Mouse (Mus musculus): ENCODE measurements around the gene Prkcd.

Gene Prkcd

GRCm38 (mm10) chr14:30635219-30635910, 9.4 kb upstream of the Prkcd start:
- no peak for DNase-seq (ENCODE audit: low read depth, low spot score)

- DNase-seq (ENCODE audit: low read depth, low spot score): no peak
Observed at GRCm38 (mm10) chr14:30634418-30634817, 8.4 kb upstream of the Prkcd start.

- no peak for DNase-seq (ENCODE audit: low read depth, low spot score)
Observed at GRCm38 (mm10) chr14:30633708-30634107, 7.7 kb upstream of the Prkcd start.

- DNase-seq (ENCODE audit: low read depth, low spot score): no peak
Observed at GRCm38 (mm10) chr14:30631834-30632233, 5.8 kb upstream of the Prkcd start.

GRCm38 (mm10) chr14:30630811-30631576, 5.0 kb upstream of the Prkcd start:
- peak; percentile 64 for DNase-seq (ENCODE audit: low read depth, low spot score)

GRCm38 (mm10) chr14:30629839-30630238, 3.8 kb upstream of the Prkcd start:
- DNase-seq (ENCODE audit: low read depth, low spot score): no peak

- no peak for DNase-seq (ENCODE audit: low read depth, low spot score)
Observed at GRCm38 (mm10) chr14:30628235-30628634, 2.2 kb upstream of the Prkcd start.

- no peak for DNase-seq (ENCODE audit: low read depth, low spot score)
Observed at GRCm38 (mm10) chr14:30626756-30627742, 1.0 kb upstream of the Prkcd start.

- no peak for DNase-seq (ENCODE audit: low read depth, low spot score)
Observed at GRCm38 (mm10) chr14:30625131-30625807, 741 bp downstream of the Prkcd start.

- no peak for DNase-seq (ENCODE audit: low read depth, low spot score)
Observed at GRCm38 (mm10) chr14:30624277-30624721, 1.7 kb downstream of the Prkcd start.

GRCm38 (mm10) chr14:30622556-30622955, 3.5 kb downstream of the Prkcd start:
- DNase-seq (ENCODE audit: low read depth, low spot score): no peak

- DNase-seq (ENCODE audit: low read depth, low spot score): no peak
Observed at GRCm38 (mm10) chr14:30622130-30622529, 3.9 kb downstream of the Prkcd start.

- no peak for DNase-seq (ENCODE audit: low read depth, low spot score)
Observed at GRCm38 (mm10) chr14:30619982-30620578, 5.9 kb downstream of the Prkcd start.

GRCm38 (mm10) chr14:30618746-30619275, 7.2 kb downstream of the Prkcd start:
- no peak for DNase-seq (ENCODE audit: low read depth, low spot score)

- no peak for DNase-seq (ENCODE audit: low read depth, low spot score)
Observed at GRCm38 (mm10) chr14:30616751-30617150, 9.3 kb downstream of the Prkcd start.

- DNase-seq (ENCODE audit: low read depth, low spot score): no peak
Observed at GRCm38 (mm10) chr14:30612962-30613715, 12.9 kb downstream of the Prkcd start.

GRCm38 (mm10) chr14:30612523-30612922, 13.5 kb downstream of the Prkcd start:
- peak; percentile 56 for DNase-seq (ENCODE audit: low read depth, low spot score)

GRCm38 (mm10) chr14:30610940-30611339, 15.1 kb downstream of the Prkcd start:
- DNase-seq (ENCODE audit: low read depth, low spot score): no peak

GRCm38 (mm10) chr14:30610304-30610703, 15.7 kb downstream of the Prkcd start:
- DNase-seq (ENCODE audit: low read depth, low spot score): no peak

GRCm38 (mm10) chr14:30609499-30609898, 16.5 kb downstream of the Prkcd start:
- no peak for DNase-seq (ENCODE audit: low read depth, low spot score)

Data from skeletal muscle tissue, adult 2 months (tissue).